32 mouse cellular contexts compared by ENCODE assay signal in genomic region chr7:81928998-81929397, GRCm38 (mm10). TPM values are rescaled to one million over a fixed set of nuclear protein-coding genes. Genes with fewer than 3 reads are reported as not detected.
DNase-seq lines count a peak whose midpoint lies in the region; ATAC-seq and TF ChIP-seq lines count a peak whose summit lies in the region.
"Had no signal": no experiment of that assay in that cellular context is flagged by ENCODE, and none has a peak within 500 bp of the region (broad histone marks: within the 10 kb centered on the region; RNA-seq: fewer than 3 reads in every experiment).

No protein-coding gene starts in this region.

- H3K4me2 ChIP-seq in heart, embryonic 13.5 days, result no peak overlapping the region
- H3K4me2 ChIP-seq: forebrain, embryonic 13.5 days; heart, embryonic 12.5 days; liver, embryonic 12.5 days; midbrain, embryonic 12.5 days had no signal

- no peaks in the 10 kb centered on the region for H3K36me3 ChIP-seq in heart, embryonic 13.5 days
- H3K36me3 ChIP-seq: G1E; heart, embryonic 12.5 days; hindbrain, embryonic 10.5 days; liver, embryonic 12.5 days; midbrain, embryonic 12.5 days had no signal

- peak overlapping the region; percentile 11; the same call in 1 of the 2 replicates for H3K9ac ChIP-seq in heart, embryonic 13.5 days
- H3K9ac ChIP-seq: forebrain, embryonic 13.5 days; heart, embryonic 12.5 days; liver, embryonic 12.5 days; liver, postnatal 0 days; midbrain, embryonic 12.5 days had no signal

- no peak for DNase-seq in heart, adult 8-10 months (ENCODE audit: low spot score)
- peak; percentile 11 for DNase-seq in 416B (ENCODE audit: low read depth)
- peak; percentile 27 to 35 for DNase-seq in CD8-positive naive resting alpha-beta T cell, adult 2 months (ENCODE audit: low read depth in 2 of 2, low spot score in 2 of 2)
- DNase-seq in induced T-regulatory cell, adult 2 months (ENCODE audit: low read depth), result peak; percentile 25
- DNase-seq in layer of hippocampus, adult 2 months (ENCODE audit: low spot score in 2 of 2), result no peak
- DNase-seq in gastrocnemius, adult 2 months, result no peak
- no peak for DNase-seq in neural tube, embryonic 10.5 days (ENCODE audit: extremely low spot score, low spot score)
- DNase-seq: adrenal gland, postnatal 14 days; cerebellum, adult 11-12 months; cerebellum, postnatal 10 days; gastrocnemius, postnatal 36 days; heart, adult 18-20 months; heart, postnatal 10 days; kidney, adult 11 months; kidney, postnatal 14 days; left cerebral cortex, postnatal 4 days; liver, postnatal 0 days; lung, postnatal 36 days; right cerebral cortex, postnatal 25 days; spleen, adult 18-20 months; thymus, adult 18-20 months had no signal

- no peak overlapping the region for H3K4me3 ChIP-seq in heart, embryonic 13.5 days
- no peak overlapping the region for H3K4me3 ChIP-seq in layer of hippocampus, adult 2 months
- no peak overlapping the region for H3K4me3 ChIP-seq in gastrocnemius, adult 2 months
- H3K4me3 ChIP-seq: forebrain, embryonic 13.5 days; heart, embryonic 12.5 days; hindbrain, embryonic 10.5 days; liver, embryonic 12.5 days; megakaryocyte, embryonic 14.5 days; midbrain, embryonic 12.5 days; myocyte had no signal

- no peaks in the 10 kb centered on the region for H3K27me3 ChIP-seq in heart, embryonic 13.5 days (replicated peaks)
- H3K27me3 ChIP-seq: forebrain, embryonic 13.5 days; heart, embryonic 12.5 days; midbrain, embryonic 12.5 days had no signal

- no peak; the same call in 1 of the 2 replicates for TF ChIP-seq CTCF in layer of hippocampus, adult 2 months (conservative IDR thresholded peaks at IDR 0.05)
- no peak for TF ChIP-seq CTCF in gastrocnemius, adult 2 months (IDR thresholded peaks at IDR 0.05)

- no peak overlapping the region for H3K27ac ChIP-seq in heart, embryonic 13.5 days (replicated peaks)
- no peak overlapping the region for H3K27ac ChIP-seq in layer of hippocampus, adult 2 months
- H3K27ac ChIP-seq in gastrocnemius, adult 2 months, result no peak overlapping the region
- H3K27ac ChIP-seq: forebrain, embryonic 13.5 days; hindbrain, embryonic 10.5 days; hindbrain, postnatal 0 days; liver, embryonic 12.5 days; midbrain, embryonic 12.5 days; stomach, postnatal 0 days had no signal

- intact Hi-C loops in gastrocnemius, adult 2 months (cut with DNase I), result no loop called here

- H3K4me1 ChIP-seq in heart, embryonic 13.5 days, result peaks cover 37% of the 10 kb centered on the region

- ATAC-seq in heart, embryonic 13.5 days (ENCODE audit: extremely low read depth, insufficient number of reproducible peaks, low FRiP score, low TSS enrichment), result no peak
- ATAC-seq: forebrain, embryonic 13.5 days; hindbrain, postnatal 0 days; liver, embryonic 12.5 days; liver, postnatal 0 days had no signal

- H3K9me3 ChIP-seq in heart, embryonic 13.5 days, result no peaks in the 10 kb centered on the region
- H3K9me3 ChIP-seq: forebrain, embryonic 13.5 days; heart, embryonic 12.5 days; hindbrain, embryonic 10.5 days; liver, embryonic 12.5 days; midbrain, embryonic 12.5 days had no signal

- 67% methylated on average over 7 of the region's 7 CpGs for WGBS in heart, embryonic 13.5 days

RNA-seq across cellular contexts. Expression of gene Hdgfl3, which starts 5.3 kb away (rescaled TPM):
- polyA plus RNA-seq in heart, embryonic 13.5 days (2015; fragmentation: Nextera tagmentation; extraction: Ambion mirVana), result 10.0 TPM in 2 replicates
- 1 to 10 TPM; 7.1 to 9.5 (median 8.9) TPM for total RNA-seq in heart, adult 8-10 months (2022)
- total RNA-seq in layer of hippocampus, adult 2 months (2021), result 10 to 100 TPM; 62.1 to 64.3 TPM
- 1 to 10 TPM; 1.3 to 2.6 TPM for total RNA-seq in gastrocnemius, adult 2 months (2021)
- polyA plus RNA-seq: G1E had no signal

Comparison
In these comparisons a context has a peak if more than half of its experiments do, and no peak if none do; other contexts are left out.
1. DNase-seq: peak in 416B (single experiment), CD8-positive naive resting alpha-beta T cell, adult 2 months (2 of 2) and induced T-regulatory cell, adult 2 months (single experiment); none in heart, adult 8-10 months (single experiment), layer of hippocampus, adult 2 months (0 of 2), gastrocnemius, adult 2 months (single experiment) and neural tube, embryonic 10.5 days (single experiment).
2. RNA of gene Hdgfl3, which starts 5.3 kb away (total RNA-seq): 62.1 to 64.3 TPM in layer of hippocampus, adult 2 months; 7.1 to 9.5 TPM in heart, adult 8-10 months and 1.3 to 2.6 TPM in gastrocnemius, adult 2 months; every median in the first group is over 4 times any median in the second.